Mouse (Mus musculus): ENCODE measurements around the gene Entpd5. TPM values are rescaled to one million over a fixed set of nuclear protein-coding genes. Genes with fewer than 3 reads are reported as not detected.

The Entpd5 gene
- polyA plus RNA-seq, 1 experiment from 2014 or later, result 14.1 TPM

- Histone ChIP-seq H3K9me3 (ENCODE audit: control insufficient read depth, low read length) (no peaks in the 10 kb centered on the region), H3K27me3 (replicated peaks; ENCODE audit: control insufficient read depth, insufficient read depth, low read length) (no peaks in the 10 kb centered on the region), H3K27ac (ENCODE audit: low read depth, low read length) (no peak overlapping the region), H3K4me2 (no peak overlapping the region), H3K36me3 (ENCODE audit: control insufficient read depth, insufficient read depth, low read length) (peaks cover 31% of the 10 kb centered on the region), H3K4me1 (replicated peaks; ENCODE audit: control insufficient read depth, insufficient read depth, low read length) (no peaks in the 10 kb centered on the region), H3K9ac (ENCODE audit: low read depth, low read length) (no peak overlapping the region), H3K4me3 (ENCODE audit: low read depth, low read length) (no peak overlapping the region)
- 65% methylated on average over 11 of the region's 11 CpGs for WGBS
- DNase-seq (ENCODE audit: low spot score) (no peak), ATAC-seq (replicated peaks; ENCODE audit: low FRiP score) (no peak)
Measured at GRCm38 (mm10) chr12:84336963-84337625, 71.7 kb downstream of the Entpd5 start.

GRCm38 (mm10) chr12:84327111-84327512 is 81.7 kb downstream of the Entpd5 start:
- no peak overlapping the region for H3K9ac ChIP-seq (ENCODE audit: low read depth, low read length)
- H3K4me1 ChIP-seq (replicated peaks; ENCODE audit: control insufficient read depth, insufficient read depth, low read length), result no peaks in the 10 kb centered on the region
- H3K36me3 ChIP-seq (ENCODE audit: control insufficient read depth, insufficient read depth, low read length), result peaks cover 27% of the 10 kb centered on the region
- no peak overlapping the region for H3K4me2 ChIP-seq
- ATAC-seq (replicated peaks; ENCODE audit: low FRiP score) (no peak), DNase-seq (ENCODE audit: low spot score) (no peak)
- H3K4me3 ChIP-seq (ENCODE audit: low read depth, low read length), result no peak overlapping the region
- WGBS, result 83% methylated on average over 4 of the region's 4 CpGs
- no peaks in the 10 kb centered on the region for H3K27me3 ChIP-seq (replicated peaks; ENCODE audit: control insufficient read depth, insufficient read depth, low read length)
- H3K27ac ChIP-seq (ENCODE audit: low read depth, low read length), result no peak overlapping the region
- H3K9me3 ChIP-seq (ENCODE audit: control insufficient read depth, low read length), result no peaks in the 10 kb centered on the region

Other genes with a start within 250 kb of the Entpd5 start
- 12.6 and 13.4 TPM in 2 replicates for gene Elmsan1, start 190.1 kb downstream of the Entpd5 start, polyA plus RNA-seq (2014; fragmentation: Nextera tagmentation; extraction: Ambion mirVana)
- gene Ptgr2, start 123.8 kb downstream of the Entpd5 start, polyA plus RNA-seq (2014; fragmentation: Nextera tagmentation; extraction: Ambion mirVana), result 39.5 and 51.2 TPM in 2 replicates
- 78.1 and 79.5 TPM in 2 replicates for gene Zfp410, start 92.2 kb downstream of the Entpd5 start, polyA plus RNA-seq (2014; fragmentation: Nextera tagmentation; extraction: Ambion mirVana)
- 43.6 and 51.7 TPM in 2 replicates for gene Coq6, start 47.4 kb downstream of the Entpd5 start, polyA plus RNA-seq (2014; fragmentation: Nextera tagmentation; extraction: Ambion mirVana)
- 4.7 and 4.9 TPM in 2 replicates for gene Fam161b, start 47.2 kb downstream of the Entpd5 start, polyA plus RNA-seq (2014; fragmentation: Nextera tagmentation; extraction: Ambion mirVana)
- 1.0 TPM in 2 replicates for gene Bbof1, start within 50 bp of the Entpd5 start, polyA plus RNA-seq (2014; fragmentation: Nextera tagmentation; extraction: Ambion mirVana)
- gene Rnf113a2, start 8.2 kb upstream of the Entpd5 start, polyA plus RNA-seq (2014; fragmentation: Nextera tagmentation; extraction: Ambion mirVana), result 20.9 and 25.6 TPM in 2 replicates
- 21.5 and 25.7 TPM in 2 replicates for gene Aldh6a1, start 42.0 kb upstream of the Entpd5 start, polyA plus RNA-seq (2014; fragmentation: Nextera tagmentation; extraction: Ambion mirVana)
- gene Lin52, start 42.4 kb upstream of the Entpd5 start, polyA plus RNA-seq (2014; fragmentation: Nextera tagmentation; extraction: Ambion mirVana), result 20.2 and 21.7 TPM in 2 replicates
- gene Vsx2, start 160.7 kb upstream of the Entpd5 start, polyA plus RNA-seq (2014; fragmentation: Nextera tagmentation; extraction: Ambion mirVana), result not detected in 2 replicates
- 8.2 and 9.5 TPM in 2 replicates for gene Abcd4, start 208.4 kb upstream of the Entpd5 start, polyA plus RNA-seq (2014; fragmentation: Nextera tagmentation; extraction: Ambion mirVana)
- not detected in 2 replicates for gene Vrtn, start 232.0 kb upstream of the Entpd5 start, polyA plus RNA-seq (2014; fragmentation: Nextera tagmentation; extraction: Ambion mirVana)

All from liver, embryonic 11.5 days (tissue).